Mouse (Mus musculus) hindbrain, embryonic 13.5 days (tissue): ENCODE results near the gene Tcfl5. TPM values are rescaled to one million over a fixed set of nuclear protein-coding genes. Genes with fewer than 3 reads are reported as not detected.

Experiments
- ATAC-seq: fragments of 200-750 bp; cut with Nextera tagmentation; 2 replicates; pipeline ENCODE4 v1.8.0; 2017; ENCODE audit warnings: moderate TSS enrichment; ENCODE audit not compliant: low FRiP score
- H3K27ac ChIP-seq: fragments of 300-500 bp; sonication (generic); 2 replicates; pipeline ENCODE4 v1.5.1; 2015; ENCODE audit warnings: inconsistent platforms, mild to moderate bottlenecking, moderate library complexity
- H3K27me3 ChIP-seq: fragments of 300-500 bp; sonication (generic); 2 replicates; pipeline ENCODE4 v1.6.1; 2015; ENCODE audit warnings: mild to moderate bottlenecking, inconsistent platforms
- H3K36me3 ChIP-seq: fragments of 300-500 bp; sonication (generic); 2 replicates; pipeline ENCODE4 v1.6.1; 2015; ENCODE audit warnings: mild to moderate bottlenecking, inconsistent platforms
- H3K4me1 ChIP-seq: fragments of 300-500 bp; sonication (generic); replicated peaks from 2 replicates; pipeline ENCODE4 v1.6.1; 2015; ENCODE audit warnings: inconsistent platforms
- H3K4me2 ChIP-seq: fragments of 300-500 bp; sonication (generic); 2 replicates; pipeline ENCODE4 v1.6.1; 2015; ENCODE audit warnings: inconsistent platforms, mild to moderate bottlenecking, moderate library complexity
- H3K4me3 ChIP-seq: fragments of 300-500 bp; sonication (generic); 2 replicates; pipeline ENCODE4 v1.5.1; 2015; ENCODE audit warnings: mild to moderate bottlenecking, inconsistent platforms
- H3K9ac ChIP-seq: fragments of 300-500 bp; sonication (generic); 2 replicates; pipeline ENCODE4 v1.6.1; 2015; ENCODE audit warnings: mild to moderate bottlenecking, inconsistent platforms
- H3K9me3 ChIP-seq: fragments of 300-500 bp; sonication (generic); 2 replicates; pipeline ENCODE4 v1.6.1; 2016; ENCODE audit warnings: inconsistent platforms
- WGBS: fragments of 180-500 bp; shearing (Covaris S2); methylation state at CpG from one replicate; pipeline ENCODE4 v1.1.7; 2015; 5-methylcytosine and 5-hydroxymethylcytosine counted together
- polyA plus RNA-seq: library from polyadenylated mRNA; unstranded; fragments of >200 nt; fragmentation: Nextera tagmentation; extraction: Ambion mirVana; gene quantifications from 2 replicates; pipeline ENCODE4 v1.2.1, GENCODE M21; 2015

The Tcfl5 gene
- polyA plus RNA-seq, 1 experiment from 2014 or later = 0.22 TPM

GRCm38 (mm10) chr2:180655150-180655549 lies 12.6 kb upstream of the Tcfl5 start:
- no peaks in the 10 kb centered on the region for H3K27me3 ChIP-seq
- 29% methylated on average over 6 of the region's 6 CpGs for WGBS
- H3K9me3 ChIP-seq = no peaks in the 10 kb centered on the region
- H3K9ac ChIP-seq = no peak overlapping the region
- no peaks in the 10 kb centered on the region; the same call in 1 of the 2 replicates for H3K36me3 ChIP-seq
- no peak overlapping the region for H3K4me2 ChIP-seq
- H3K27ac ChIP-seq = no peak overlapping the region
- H3K4me1 ChIP-seq = peaks cover 11% of the 10 kb centered on the region
- no peak for ATAC-seq
- H3K4me3 ChIP-seq = no peak overlapping the region

GRCm38 (mm10) chr2:180654666-180655065 lies 12.2 kb upstream of the Tcfl5 start:
- Histone ChIP-seq H3K9me3 (no peaks in the 10 kb centered on the region), H3K4me3 (no peak overlapping the region), H3K27ac (no peak overlapping the region), H3K36me3 (no peaks in the 10 kb centered on the region), H3K4me2 (no peak overlapping the region), H3K27me3 (no peaks in the 10 kb centered on the region), H3K9ac (no peak overlapping the region), H3K4me1 (peaks cover 6% of the 10 kb centered on the region)
- 86% methylated on average over 7 of the region's 7 CpGs for WGBS
- no peak for ATAC-seq

GRCm38 (mm10) chr2:180646841-180647240 lies 4.3 kb upstream of the Tcfl5 start:
- H3K36me3 ChIP-seq = peaks cover 3% of the 10 kb centered on the region; the same call in 1 of the 2 replicates
- H3K9ac ChIP-seq = no peak overlapping the region
- no peak overlapping the region for H3K27ac ChIP-seq
- H3K4me1 ChIP-seq = peaks cover 3% of the 10 kb centered on the region; the same call in 1 of the 2 replicates
- H3K27me3 ChIP-seq = peaks cover 42% of the 10 kb centered on the region
- H3K4me3 ChIP-seq = no peak overlapping the region
- no peak for ATAC-seq
- peaks cover 20% of the 10 kb centered on the region for H3K9me3 ChIP-seq
- no peak overlapping the region for H3K4me2 ChIP-seq

GRCm38 (mm10) chr2:180643626-180644025 lies 1.1 kb upstream of the Tcfl5 start:
- Histone ChIP-seq H3K36me3 (peaks cover 3% of the 10 kb centered on the region; the same call in 1 of the 2 replicates), H3K9me3 (peaks cover 20% of the 10 kb centered on the region), H3K4me1 (peaks cover 6% of the 10 kb centered on the region; the same call in 1 of the 2 replicates), H3K27ac (no peak overlapping the region), H3K4me3 (no peak overlapping the region), H3K27me3 (peaks cover 68% of the 10 kb centered on the region), H3K4me2 (no peak overlapping the region), H3K9ac (no peak overlapping the region)
- no peak for ATAC-seq

GRCm38 (mm10) chr2:180641576-180642554 lies 643 bp downstream of the Tcfl5 start:
- Histone ChIP-seq H3K36me3 (peaks cover 3% of the 10 kb centered on the region; the same call in 1 of the 2 replicates), H3K4me3 (peak overlapping the region; percentile 43), H3K4me1 (peaks cover 6% of the 10 kb centered on the region; the same call in 1 of the 2 replicates), H3K27me3 (peaks cover 62% of the 10 kb centered on the region), H3K9ac (peak overlapping the region; percentile 43; the same call in 1 of the 2 replicates), H3K27ac (no peak overlapping the region), H3K4me2 (peak overlapping the region; percentile 53), H3K9me3 (peaks cover 20% of the 10 kb centered on the region)
- ATAC-seq = 0 out of 2 replicates have a peak, but pooled peaks have one; percentile 36
- WGBS = 4% methylated on average over 96 of the region's 112 CpGs

GRCm38 (mm10) chr2:180611882-180612281 lies 30.6 kb downstream of the Tcfl5 start:
- H3K36me3 ChIP-seq = peaks cover 13% of the 10 kb centered on the region; the same call in 1 of the 2 replicates
- H3K27me3 ChIP-seq = no peaks in the 10 kb centered on the region
- no peaks in the 10 kb centered on the region for H3K4me1 ChIP-seq
- no peak overlapping the region for H3K27ac ChIP-seq
- H3K9ac ChIP-seq = no peak overlapping the region
- H3K4me2 ChIP-seq = no peak overlapping the region
- no peak for ATAC-seq
- H3K4me3 ChIP-seq = no peak overlapping the region
- H3K9me3 ChIP-seq = no peaks in the 10 kb centered on the region
- 74% methylated on average over 2 of the region's 2 CpGs for WGBS

GRCm38 (mm10) chr2:180610283-180610682 lies 32.2 kb downstream of the Tcfl5 start:
- Histone ChIP-seq H3K9ac (no peak overlapping the region), H3K4me2 (no peak overlapping the region), H3K36me3 (peaks cover 10% of the 10 kb centered on the region; the same call in 1 of the 2 replicates), H3K27me3 (no peaks in the 10 kb centered on the region), H3K27ac (no peak overlapping the region), H3K9me3 (no peaks in the 10 kb centered on the region), H3K4me3 (no peak overlapping the region), H3K4me1 (peaks cover 2% of the 10 kb centered on the region; the same call in 1 of the 2 replicates)
- no peak for ATAC-seq
- 83% methylated on average over 4 of the region's 4 CpGs for WGBS

GRCm38 (mm10) chr2:180604781-180605180 lies 37.7 kb downstream of the Tcfl5 start:
- no peak overlapping the region for H3K4me3 ChIP-seq
- H3K9me3 ChIP-seq = no peaks in the 10 kb centered on the region
- ATAC-seq = no peak
- H3K4me2 ChIP-seq = no peak overlapping the region
- H3K9ac ChIP-seq = no peak overlapping the region
- H3K27ac ChIP-seq = no peak overlapping the region
- 57% methylated on average over 6 of the region's 6 CpGs for WGBS
- peaks cover 5% of the 10 kb centered on the region for H3K36me3 ChIP-seq
- peaks cover 3% of the 10 kb centered on the region; the same call in 1 of the 2 replicates for H3K27me3 ChIP-seq
- H3K4me1 ChIP-seq = peaks cover 29% of the 10 kb centered on the region

GRCm38 (mm10) chr2:180600569-180601021 lies 41.9 kb downstream of the Tcfl5 start:
- peaks cover 51% of the 10 kb centered on the region for H3K4me1 ChIP-seq
- no peak overlapping the region for H3K9ac ChIP-seq
- 11% methylated on average over 9 of the region's 9 CpGs for WGBS
- peak overlapping the region; percentile 15; the same call in 1 of the 2 replicates for H3K4me2 ChIP-seq
- peak overlapping the region; percentile 68 for H3K27ac ChIP-seq
- peak; percentile 50 for ATAC-seq
- H3K36me3 ChIP-seq = peaks cover 8% of the 10 kb centered on the region
- no peaks in the 10 kb centered on the region for H3K9me3 ChIP-seq
- H3K27me3 ChIP-seq = peaks cover 41% of the 10 kb centered on the region
- no peak overlapping the region for H3K4me3 ChIP-seq

GRCm38 (mm10) chr2:180598157-180598705 lies 44.3 kb downstream of the Tcfl5 start:
- ATAC-seq = peak; percentile 47
- Histone ChIP-seq H3K36me3 (peaks cover 32% of the 10 kb centered on the region), H3K9ac (peak overlapping the region; percentile 74), H3K4me3 (peak overlapping the region; percentile 41), H3K27ac (peak overlapping the region; percentile 55), H3K9me3 (no peaks in the 10 kb centered on the region), H3K4me1 (peaks cover 39% of the 10 kb centered on the region), H3K27me3 (peaks cover 43% of the 10 kb centered on the region), H3K4me2 (peak overlapping the region; percentile 68)
- under 1% methylated on average over 34 of the region's 41 CpGs for WGBS

GRCm38 (mm10) chr2:180597490-180597889 lies 45.0 kb downstream of the Tcfl5 start, which contains the start of gene Col9a3:
TSS of gene Col9a3 (plus strand) at chr2:180597790.
- no peaks in the 10 kb centered on the region for H3K9me3 ChIP-seq
- peaks cover 39% of the 10 kb centered on the region for H3K36me3 ChIP-seq
- peaks cover 39% of the 10 kb centered on the region for H3K4me1 ChIP-seq
- peaks cover 43% of the 10 kb centered on the region for H3K27me3 ChIP-seq
- 58% methylated on average over 4 of the region's 4 CpGs for WGBS
- ATAC-seq = no peak
- H3K4me2 ChIP-seq = peak within 1 kb of the TSS; percentile 68
- peak within 1 kb of the TSS; percentile 41 for H3K4me3 ChIP-seq
- H3K27ac ChIP-seq = peak within 1 kb of the TSS; percentile 55
- peak within 1 kb of the TSS; percentile 74 for H3K9ac ChIP-seq
